Mouse (Mus musculus): Measurements from ENCODE around the gene Grm5.

Gene Grm5

DNA sequence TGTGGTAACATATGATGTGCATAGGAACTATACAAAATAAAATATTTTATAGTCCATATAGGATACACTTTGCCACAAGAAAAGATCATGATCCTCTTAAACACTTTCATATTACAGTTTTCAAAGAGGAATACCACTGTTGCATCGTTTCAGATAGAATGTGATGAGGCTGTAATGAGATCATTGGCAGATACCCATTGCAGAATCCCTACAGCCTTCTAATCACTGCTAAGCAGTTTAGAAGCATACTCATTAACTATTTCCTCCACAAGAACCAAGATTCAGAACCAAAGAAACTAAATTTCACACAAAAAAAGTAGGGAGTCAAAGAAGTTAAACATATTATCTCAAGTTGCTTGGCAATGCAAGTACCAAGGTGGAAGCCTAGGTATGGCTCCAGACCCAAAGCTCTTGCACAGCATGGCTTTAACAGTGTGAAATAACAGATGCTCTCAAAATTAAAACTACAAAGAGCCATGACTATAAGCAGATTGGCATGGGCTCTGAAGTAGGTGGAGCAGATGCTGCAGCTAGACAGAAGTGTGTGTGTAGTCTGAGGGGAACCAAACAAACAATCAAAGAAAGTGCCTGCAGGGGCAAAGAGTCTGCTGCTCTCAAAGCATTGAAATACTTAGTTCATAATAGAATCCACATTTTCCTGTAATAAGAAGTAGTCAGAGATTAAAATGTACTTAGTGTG lies 575.7 kb downstream of the Grm5 start:
- DNase-seq (ENCODE audit: low spot score in 2 of 2): no peak

DNA sequence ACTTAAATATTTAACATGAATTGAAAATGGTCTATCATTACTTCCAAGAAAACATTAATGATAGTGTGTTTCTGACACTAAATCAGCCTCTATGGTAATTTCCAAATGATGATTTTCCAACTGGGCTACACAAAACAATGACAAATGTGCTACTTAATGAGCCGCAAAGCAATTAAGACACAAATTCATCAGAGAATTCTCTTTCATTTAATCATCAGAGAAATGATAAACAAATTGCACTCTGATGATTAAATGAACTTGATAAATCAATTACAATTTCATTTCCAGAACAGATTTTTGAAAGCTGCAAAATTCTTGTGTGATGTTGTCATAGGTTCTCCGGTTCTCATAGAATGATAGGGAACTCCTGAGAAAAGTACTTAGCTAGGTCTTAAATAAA lies 577.6 kb downstream of the Grm5 start:
- DNase-seq (ENCODE audit: low spot score in 2 of 2): no peak
